Mouse (Mus musculus) heart, embryonic 11.5 days (tissue): ENCODE measurements at regions not wholly inside any gene's neighbourhood (a gene's known extent, or its start where the extent isn't known, plus 50 kb on each side); places are given as distances from the start of the nearest gene placed in this dataset.

Source experiments
- ATAC-seq: fragments of 200-750 bp; cut with Nextera tagmentation; replicated peaks from 2 replicates; pipeline ENCODE4 v1.8.0; 2017; ENCODE audit warnings: moderate library complexity; ENCODE audit not compliant: insufficient number of reproducible peaks, low FRiP score, low TSS enrichment
- H3K27ac ChIP-seq: fragments of 300-500 bp; sonication (generic); 2 replicates; pipeline ENCODE4 v1.5.1; 2014; ENCODE audit warnings: mild to moderate bottlenecking, low read depth, low read length
- H3K27me3 ChIP-seq: fragments of 300-500 bp; sonication (generic); 2 replicates; pipeline ENCODE4 v1.6.1; 2014; ENCODE audit warnings: mild to moderate bottlenecking, low read length, mixed read lengths; ENCODE audit not compliant: control insufficient read depth, insufficient read depth
- H3K36me3 ChIP-seq: fragments of 300-500 bp; sonication (generic); 2 replicates; pipeline ENCODE4 v1.6.1; 2014; ENCODE audit warnings: mild to moderate bottlenecking, low read length, moderate library complexity, mixed read lengths; ENCODE audit not compliant: control insufficient read depth, insufficient read depth
- H3K4me1 ChIP-seq: fragments of 300-500 bp; sonication (generic); 2 replicates; pipeline ENCODE4 v1.6.1; 2014; ENCODE audit warnings: low read length; ENCODE audit not compliant: control insufficient read depth, insufficient read depth
- H3K4me2 ChIP-seq: fragments of 300-500 bp; sonication (generic); 2 replicates; pipeline ENCODE4 v1.6.1; 2014; ENCODE audit warnings: mild to moderate bottlenecking, moderate library complexity
- H3K4me3 ChIP-seq: fragments of 300-500 bp; sonication (generic); 2 replicates; pipeline ENCODE4 v1.5.1; 2014; ENCODE audit warnings: low read depth, low read length
- H3K9ac ChIP-seq: fragments of 300-500 bp; sonication (generic); 2 replicates; pipeline ENCODE4 v1.6.1; 2014; ENCODE audit warnings: mild to moderate bottlenecking, low read depth, low read length, moderate library complexity
- H3K9me3 ChIP-seq: fragments of 300-500 bp; sonication (generic); replicated peaks from 2 replicates; pipeline ENCODE4 v1.6.1; 2016; ENCODE audit warnings: low read length; ENCODE audit not compliant: control insufficient read depth
- WGBS: fragments of 180-500 bp; shearing (Covaris S2); extraction: QIAGEN DNeasy Blood & Tissue Kit; methylation state at CpG from one replicate; pipeline ENCODE4 v1.1.7; 2014; ENCODE audit not compliant: insufficient replicate concordance; 5-methylcytosine and 5-hydroxymethylcytosine counted together

DNA sequence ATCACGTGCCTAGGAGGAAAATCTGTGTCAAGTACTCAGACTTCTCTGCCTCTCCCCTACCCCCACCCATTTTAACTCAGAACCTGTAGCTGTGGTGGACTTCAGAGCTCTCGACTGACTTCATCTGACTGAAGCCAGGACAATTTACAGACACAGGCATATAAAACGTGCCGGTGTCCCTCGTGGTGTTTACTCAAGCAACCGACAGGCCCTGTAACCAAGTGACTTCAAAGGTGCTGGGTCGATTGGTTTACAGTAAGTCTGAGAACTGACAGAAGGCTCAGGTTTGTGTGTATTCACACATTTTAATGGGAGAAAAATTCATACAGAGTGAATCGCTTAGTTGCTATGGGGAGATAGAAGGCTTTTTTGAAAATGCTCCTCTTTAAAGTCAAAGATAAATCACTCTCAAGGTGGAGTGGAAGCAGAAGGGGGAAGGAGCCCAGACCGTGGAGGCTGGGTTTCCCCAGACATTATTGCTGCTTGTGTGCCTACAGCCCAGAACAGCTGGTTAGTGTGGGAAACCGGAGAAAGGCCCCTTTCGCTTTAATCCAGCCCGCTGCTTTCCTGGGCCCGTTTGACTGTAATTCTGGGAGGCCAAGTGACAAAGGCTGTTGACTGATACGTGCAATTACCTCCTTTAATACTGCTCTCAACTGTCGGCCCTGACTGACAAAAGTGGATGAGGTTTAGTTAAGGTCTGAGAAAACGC lies 218.6 kb downstream of the Sox2 start:
- Histone ChIP-seq H3K4me2 (no peak overlapping the region), H3K36me3 (no peaks in the 10 kb centered on the region), H3K9me3 (no peaks in the 10 kb centered on the region), H3K27me3 (no peaks in the 10 kb centered on the region), H3K27ac (no peak overlapping the region), H3K9ac (no peak overlapping the region), H3K4me3 (no peak overlapping the region), H3K4me1 (no peaks in the 10 kb centered on the region)
- ATAC-seq: no peak
- 42% methylated on average over 16 of the region's 16 CpGs for WGBS

DNA sequence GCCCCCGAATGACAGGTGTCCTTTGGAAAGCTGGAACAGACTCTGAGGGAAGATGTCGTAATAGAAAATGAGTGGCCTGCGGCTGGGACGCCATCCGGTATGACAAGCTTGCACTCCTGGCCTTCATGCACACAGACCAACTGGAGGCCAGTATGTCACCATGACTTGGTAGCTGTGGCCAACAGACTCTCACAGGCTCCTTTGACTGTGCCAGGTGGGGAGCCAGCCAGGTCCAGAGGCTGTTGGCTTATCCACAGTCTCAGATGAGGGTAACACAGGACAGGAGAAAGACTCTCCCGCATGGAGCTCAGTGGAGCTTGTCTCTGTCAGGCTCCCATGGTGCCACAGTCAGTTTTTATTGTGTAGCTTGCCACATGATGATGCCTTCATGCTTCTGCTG lies 219.7 kb downstream of the Sox2 start:
- H3K9ac ChIP-seq: no peak overlapping the region
- no peaks in the 10 kb centered on the region for H3K36me3 ChIP-seq
- H3K27ac ChIP-seq: no peak overlapping the region
- no peaks in the 10 kb centered on the region for H3K27me3 ChIP-seq
- no peak overlapping the region for H3K4me2 ChIP-seq
- no peaks in the 10 kb centered on the region for H3K4me1 ChIP-seq
- H3K4me3 ChIP-seq: no peak overlapping the region
- WGBS: 86% methylated on average over 6 of the region's 6 CpGs
- no peaks in the 10 kb centered on the region for H3K9me3 ChIP-seq
- ATAC-seq: no peak

DNA sequence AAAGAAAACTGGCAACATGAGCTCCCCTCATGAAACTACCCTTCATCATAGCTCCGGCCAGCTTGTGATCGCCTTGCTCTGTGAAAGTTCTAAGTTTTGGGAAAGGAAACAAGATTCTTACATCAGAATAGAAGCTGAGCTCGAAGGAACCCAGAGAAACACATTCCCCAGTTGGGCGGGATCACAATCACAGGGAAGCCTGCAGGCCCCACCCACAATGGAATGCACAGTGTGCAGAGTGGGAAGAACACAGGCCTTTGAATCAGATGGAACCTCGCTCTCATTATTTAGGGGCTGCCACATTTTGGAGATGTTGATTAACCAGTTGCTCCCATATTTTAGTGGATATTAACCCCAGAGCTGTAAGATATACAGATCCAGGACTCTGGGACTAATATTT lies 234.9 kb downstream of the Sox2 start:
- no peaks in the 10 kb centered on the region for H3K9me3 ChIP-seq
- no peak for ATAC-seq
- no peaks in the 10 kb centered on the region for H3K27me3 ChIP-seq
- H3K9ac ChIP-seq: no peak overlapping the region
- no peaks in the 10 kb centered on the region for H3K4me1 ChIP-seq
- H3K4me3 ChIP-seq: no peak overlapping the region
- no peak overlapping the region for H3K4me2 ChIP-seq
- H3K36me3 ChIP-seq: no peaks in the 10 kb centered on the region
- H3K27ac ChIP-seq: no peak overlapping the region
- 73% methylated on average over 5 of the region's 5 CpGs for WGBS

DNA sequence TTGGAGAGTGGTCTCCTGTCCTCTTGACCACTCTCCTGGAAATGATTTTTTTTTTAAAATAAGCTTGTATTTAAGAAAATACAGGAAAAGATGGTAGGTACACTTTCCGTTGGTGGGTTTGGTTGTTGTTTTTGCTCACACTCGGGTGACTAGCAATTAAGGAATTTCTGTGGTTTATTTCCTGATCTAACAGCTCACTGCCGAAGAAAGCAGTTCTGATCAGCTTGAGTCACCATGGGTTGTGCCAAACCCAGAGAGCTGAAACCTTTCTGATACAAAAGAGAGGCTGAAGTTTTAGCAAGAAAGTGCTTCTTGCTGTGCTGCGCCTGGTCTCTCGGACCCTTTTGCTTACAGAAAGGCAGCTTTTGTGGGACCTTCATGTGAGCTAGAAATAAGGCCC lies 243.2 kb downstream of the Sox2 start:
- H3K4me1 ChIP-seq: no peaks in the 10 kb centered on the region
- no peak for ATAC-seq
- H3K9me3 ChIP-seq: peaks cover 3% of the 10 kb centered on the region
- WGBS: 79% methylated on average over 5 of the region's 5 CpGs
- no peak overlapping the region for H3K9ac ChIP-seq
- H3K4me3 ChIP-seq: no peak overlapping the region
- H3K27me3 ChIP-seq: no peaks in the 10 kb centered on the region
- H3K4me2 ChIP-seq: no peak overlapping the region
- H3K27ac ChIP-seq: no peak overlapping the region
- no peaks in the 10 kb centered on the region for H3K36me3 ChIP-seq

DNA sequence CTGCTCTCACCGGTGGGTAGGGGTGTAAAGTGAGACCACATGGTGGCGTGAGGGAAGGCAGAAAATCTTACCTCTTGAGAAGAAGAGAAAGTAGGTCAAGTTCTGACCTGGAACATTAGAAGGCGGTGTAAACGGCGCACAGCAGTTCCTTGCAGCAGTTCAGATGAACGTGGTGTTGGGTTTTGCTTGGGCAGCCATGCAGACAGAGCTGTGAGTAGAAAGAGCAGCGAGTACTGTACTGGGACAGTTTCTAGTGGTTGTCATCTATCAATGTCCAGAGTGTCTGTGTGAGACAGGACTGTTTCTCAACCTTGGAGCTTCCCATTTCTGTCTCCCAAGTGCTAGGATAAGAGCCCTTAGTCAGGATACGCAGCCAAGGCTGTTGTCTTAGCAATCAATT lies 252.9 kb downstream of the Sox2 start:
- 76% methylated on average over 8 of the region's 8 CpGs for whole genome bisulfite sequencing
- no peak overlapping the region for H3K4me2 ChIP-seq
- H3K36me3 ChIP-seq: no peaks in the 10 kb centered on the region
- 0 out of 2 replicates have a peak, but pooled peaks cover 2% of the 10 kb centered on the region for H3K4me1 ChIP-seq
- H3K9me3 ChIP-seq: no peaks in the 10 kb centered on the region
- no peaks in the 10 kb centered on the region for H3K27me3 ChIP-seq
- no peak for ATAC-seq
- H3K4me3 ChIP-seq: no peak overlapping the region
- H3K9ac ChIP-seq: no peak overlapping the region
- no peak overlapping the region for H3K27ac ChIP-seq

DNA sequence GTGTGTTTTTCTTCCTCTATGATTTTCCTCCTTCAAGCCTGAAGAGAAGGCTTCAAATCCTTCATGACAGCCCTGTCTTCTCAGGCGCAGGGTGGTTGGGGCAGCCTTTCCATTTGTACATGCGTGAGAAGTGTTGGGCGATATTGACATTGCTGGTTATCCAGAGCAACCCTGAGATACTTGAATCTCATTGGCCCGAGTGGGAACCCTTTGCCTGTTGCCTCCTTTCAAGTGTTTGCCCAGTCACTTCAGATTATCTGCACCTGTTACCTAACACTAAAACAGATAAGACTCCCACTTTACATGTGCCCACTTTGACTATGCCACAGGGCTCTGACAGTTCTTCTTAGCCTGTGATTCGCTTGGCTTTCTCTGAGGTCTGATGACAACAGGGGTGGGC lies 258.3 kb downstream of the Sox2 start:
- H3K4me2 ChIP-seq: no peak overlapping the region
- 59% methylated on average over 5 of the region's 5 CpGs for WGBS
- no peak overlapping the region for H3K9ac ChIP-seq
- 0 out of 2 replicates have a peak, but pooled peaks cover 2% of the 10 kb centered on the region for H3K4me1 ChIP-seq
- no peak for ATAC-seq
- no peak overlapping the region for H3K4me3 ChIP-seq
- H3K27ac ChIP-seq: no peak overlapping the region
- H3K9me3 ChIP-seq: no peaks in the 10 kb centered on the region
- no peaks in the 10 kb centered on the region for H3K36me3 ChIP-seq
- no peaks in the 10 kb centered on the region for H3K27me3 ChIP-seq

DNA sequence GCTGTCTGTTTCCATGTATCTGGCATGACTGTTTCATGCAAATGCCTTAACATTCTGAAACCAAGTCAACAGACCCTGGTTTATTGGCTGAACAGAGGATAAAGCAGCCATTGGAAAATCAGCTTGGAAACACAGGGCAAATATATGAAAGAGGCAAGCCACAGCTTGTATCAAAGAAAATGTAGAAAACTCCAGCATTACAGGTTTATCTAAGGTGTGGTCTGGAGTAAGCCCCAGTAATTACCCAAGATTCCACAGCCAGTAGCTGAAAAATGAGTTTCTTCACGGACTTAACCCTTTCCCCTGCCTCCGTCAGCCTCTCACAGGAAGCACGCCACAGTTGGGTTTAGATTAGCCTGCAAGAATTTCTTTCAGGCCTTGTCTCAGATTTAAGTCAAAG lies 259.1 kb downstream of the Sox2 start:
- H3K4me3 ChIP-seq: no peak overlapping the region
- 70% methylated on average over 3 of the region's 3 CpGs for WGBS
- H3K36me3 ChIP-seq: no peaks in the 10 kb centered on the region
- H3K4me2 ChIP-seq: no peak overlapping the region
- no peaks in the 10 kb centered on the region for H3K9me3 ChIP-seq
- H3K27ac ChIP-seq: no peak overlapping the region
- no peak overlapping the region for H3K9ac ChIP-seq
- H3K27me3 ChIP-seq: no peaks in the 10 kb centered on the region
- H3K4me1 ChIP-seq: 0 out of 2 replicates have a peak, but pooled peaks cover 2% of the 10 kb centered on the region
- ATAC-seq: no peak

DNA sequence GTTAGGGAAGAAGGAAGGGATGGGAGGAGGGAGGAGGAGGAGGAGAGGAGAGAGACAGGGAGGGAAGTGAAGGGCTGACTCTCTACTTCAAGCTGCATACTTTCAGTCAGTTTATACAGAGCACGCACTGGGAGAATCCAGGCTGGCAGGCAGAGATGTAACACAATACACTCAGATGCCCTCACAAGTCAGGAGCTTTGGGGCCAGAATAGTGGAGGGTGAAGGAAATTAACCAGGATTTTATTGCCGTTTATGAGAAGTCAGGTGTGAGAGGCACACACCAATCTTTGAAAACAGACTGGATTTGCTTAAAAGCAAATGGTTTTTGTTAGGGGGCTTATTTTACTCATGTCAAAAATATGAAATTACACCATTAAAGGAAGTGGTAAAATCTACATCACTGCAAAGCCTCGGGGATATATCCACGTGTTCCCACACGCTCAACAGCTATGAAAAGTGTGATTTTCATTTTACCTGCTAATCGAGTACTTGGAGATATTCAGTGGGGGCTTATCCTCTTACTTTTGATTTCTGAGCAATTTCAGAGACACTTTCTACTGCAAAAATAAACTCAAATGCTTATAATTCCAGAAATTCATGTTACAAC lies 268.2 kb downstream of the Sox2 start:
- WGBS: 59% methylated on average over 6 of the region's 6 CpGs
- Histone ChIP-seq H3K27me3 (no peaks in the 10 kb centered on the region), H3K9me3 (no peaks in the 10 kb centered on the region), H3K4me2 (no peak overlapping the region), H3K27ac (no peak overlapping the region), H3K4me3 (no peak overlapping the region), H3K36me3 (no peaks in the 10 kb centered on the region), H3K4me1 (no peaks in the 10 kb centered on the region), H3K9ac (no peak overlapping the region)
- ATAC-seq: no peak

DNA sequence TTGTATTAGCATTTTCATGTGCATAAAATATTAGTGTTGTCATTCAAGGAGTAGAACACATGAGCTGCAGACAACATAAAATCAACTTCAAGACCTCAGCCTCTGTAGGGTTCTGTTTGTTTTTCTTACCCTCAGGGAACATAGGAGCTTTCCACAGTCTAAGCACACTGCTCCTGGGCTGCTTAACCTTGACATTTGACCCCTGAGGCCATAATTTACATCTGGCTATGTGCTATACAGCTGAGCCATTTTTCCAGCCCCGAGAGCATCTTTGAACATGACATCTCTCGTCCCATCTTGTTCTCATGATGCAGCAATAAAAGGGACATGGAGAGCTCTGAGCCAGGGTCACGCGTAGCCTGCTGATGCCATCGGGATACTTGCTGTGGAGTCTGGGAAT lies 270.3 kb downstream of the Sox2 start:
- Histone ChIP-seq H3K9ac (no peak overlapping the region), H3K4me1 (no peaks in the 10 kb centered on the region), H3K27ac (no peak overlapping the region), H3K36me3 (no peaks in the 10 kb centered on the region), H3K4me3 (no peak overlapping the region), H3K4me2 (no peak overlapping the region), H3K9me3 (no peaks in the 10 kb centered on the region), H3K27me3 (no peaks in the 10 kb centered on the region)
- WGBS: 83% methylated on average over 5 of the region's 5 CpGs
- no peak for ATAC-seq
